Mouse (Mus musculus) stomach, postnatal 0 days (tissue): ENCODE measurements around the gene Atp4a. TPM values are rescaled to one million over a fixed set of nuclear protein-coding genes. Genes with fewer than 3 reads are reported as not detected.
"Not testable (repeated sequence)": the region's sequence is repeated elsewhere in the genome, so short reads cannot be mapped to it uniquely, and the experiment has no call there.

Source experiments
- ATAC-seq: fragments of 200-750 bp; cut with Nextera tagmentation; 2 replicates; pipeline ENCODE4 v1.8.0; 2017; ENCODE audit not compliant: low FRiP score, low TSS enrichment
- DNase-seq: peaks from one replicate; pipeline ENCODE4 v3.0.0-alpha.2; 2016; ENCODE audit warnings: low spot score
- H3K27ac ChIP-seq: fragments of 300-500 bp; sonication (generic); replicated peaks from 2 replicates; pipeline ENCODE4 v1.5.1; 2014; ENCODE audit warnings: mild to moderate bottlenecking, control low read depth
- H3K27me3 ChIP-seq: fragments of 300-500 bp; sonication (generic); 2 replicates; pipeline ENCODE4 v1.6.1; 2014; ENCODE audit warnings: low read length; ENCODE audit not compliant: control insufficient read depth, insufficient read depth
- H3K36me3 ChIP-seq: fragments of 300-500 bp; sonication (generic); 2 replicates; pipeline ENCODE4 v1.6.1; 2014; ENCODE audit warnings: low read length, mixed read lengths; ENCODE audit not compliant: control insufficient read depth, insufficient read depth
- H3K4me1 ChIP-seq: fragments of 300-500 bp; sonication (generic); replicated peaks from 2 replicates; pipeline ENCODE4 v1.6.1; 2014; ENCODE audit warnings: antibody characterized with exemption; ENCODE audit not compliant: control insufficient read depth, insufficient read depth
- H3K4me2 ChIP-seq: fragments of 300-500 bp; sonication (generic); replicated peaks from 2 replicates; pipeline ENCODE4 v1.6.1; 2014; ENCODE audit warnings: low read depth, mild to moderate bottlenecking, control low read depth, moderate library complexity
- H3K4me3 ChIP-seq: fragments of 300-500 bp; sonication (generic); 2 replicates; pipeline ENCODE4 v1.5.1; 2014; ENCODE audit warnings: low read depth, low read length, control low read depth
- H3K9ac ChIP-seq: fragments of 300-500 bp; sonication (generic); 2 replicates; pipeline ENCODE4 v1.6.1; 2014; ENCODE audit warnings: mild to moderate bottlenecking, low read length, control low read depth, mixed read lengths
- H3K9me3 ChIP-seq: fragments of 300-500 bp; sonication (generic); 2 replicates; pipeline ENCODE4 v1.6.1; 2016; ENCODE audit warnings: low read length; ENCODE audit not compliant: control insufficient read depth
- CTCF ChIP-seq: IDR thresholded peaks from 2 replicates; pipeline ENCODE4 v1.5.1; 2016; ENCODE audit warnings: antibody characterized with exemption, low read depth, mild to moderate bottlenecking, moderate library complexity
- EP300 ChIP-seq: optimal IDR thresholded peaks from 2 replicates; pipeline ENCODE3; 2016; ENCODE audit warnings: antibody characterized with exemption
- WGBS: fragments of 180-500 bp; shearing (Covaris S2); extraction: QIAGEN DNeasy Blood & Tissue Kit; methylation state at CpG from one replicate; pipeline ENCODE4 v1.1.7; 2014; 5-methylcytosine and 5-hydroxymethylcytosine counted together
- polyA plus RNA-seq: library from polyadenylated mRNA; unstranded; fragments of >200 nt; fragmentation: Nextera tagmentation; extraction: Ambion mirVana; gene quantifications from 2 replicates; pipeline ENCODE4 v1.2.1, GENCODE M21; 2015

The Atp4a gene
- polyA plus RNA-seq, 1 experiment from 2014 or later, result 601 TPM

- 79% methylated on average over 3 of the region's 3 CpGs for WGBS
- H3K4me1 ChIP-seq, result no peaks in the 10 kb centered on the region
- ATAC-seq (no peak), DNase-seq (no peak)
- H3K27ac ChIP-seq, result no peak overlapping the region
- H3K27me3 ChIP-seq, result no peaks in the 10 kb centered on the region
- TF ChIP-seq CTCF, result no peak
- TF ChIP-seq EP300, result no peak
- H3K9me3 ChIP-seq, result no peaks in the 10 kb centered on the region
- H3K9ac ChIP-seq, result no peak overlapping the region
- 0 out of 2 replicates have a peak, but pooled peaks cover 3% of the 10 kb centered on the region for H3K36me3 ChIP-seq
- no peak overlapping the region for H3K4me3 ChIP-seq
- no peak overlapping the region for H3K4me2 ChIP-seq
Observed at GRCm38 (mm10) chr7:30736211-30736610, 24.2 kb downstream of the Atp4a start.

GRCm38 (mm10) chr7:30742570-30742969 is 30.6 kb downstream of the Atp4a start:
- H3K4me3 ChIP-seq, H3K4me2 ChIP-seq, ATAC-seq, H3K9me3 ChIP-seq, H3K9ac ChIP-seq, H3K27me3 ChIP-seq, H3K4me1 ChIP-seq, DNase-seq, H3K27ac ChIP-seq, H3K36me3 ChIP-seq: not testable (repeated sequence)
- 81% methylated on average over 2 of the region's 2 CpGs for WGBS

GRCm38 (mm10) chr7:30743617-30744016 is 31.6 kb downstream of the Atp4a start, which contains the start of gene Gapdhs:
Gapdhs (minus strand) TSS chr7:30743681.
- DNase-seq, H3K4me3 ChIP-seq, H3K4me2 ChIP-seq, H3K4me1 ChIP-seq, H3K9ac ChIP-seq, H3K27me3 ChIP-seq, H3K36me3 ChIP-seq, H3K27ac ChIP-seq, H3K9me3 ChIP-seq: not testable (repeated sequence)
- 0 out of 2 replicates have a peak, but pooled peaks have one; percentile 16 for ATAC-seq
- no CpG with 5 or more reads among the region's 4 CpGs for WGBS

- Histone ChIP-seq H3K9ac (no peak overlapping the region), H3K27me3 (no peaks in the 10 kb centered on the region), H3K36me3 (no peaks in the 10 kb centered on the region), H3K9me3 (no peaks in the 10 kb centered on the region), H3K4me2 (no peak overlapping the region), H3K4me1 (0 out of 2 replicates have a peak, but pooled peaks cover 2% of the 10 kb centered on the region), H3K4me3 (no peak overlapping the region), H3K27ac (no peak overlapping the region)
- DNase-seq, result peak; percentile 41
- ATAC-seq, result no peak
- WGBS, result 29% methylated on average over 4 of the region's 4 CpGs
- TF ChIP-seq EP300 (no peak), CTCF (peak; percentile 14; the same call in 1 of the 2 replicates)
Observed at GRCm38 (mm10) chr7:30744022-30744598, 32.1 kb downstream of the Atp4a start.

GRCm38 (mm10) chr7:30747525-30748204 is 35.7 kb downstream of the Atp4a start:
- Histone ChIP-seq H3K9ac (no peak overlapping the region), H3K4me3 (no peak overlapping the region), H3K27ac (0 out of 2 replicates have a peak overlapping the region, but pooled peaks have one; percentile 14), H3K4me2 (no peak overlapping the region), H3K9me3 (no peaks in the 10 kb centered on the region), H3K27me3 (no peaks in the 10 kb centered on the region), H3K4me1 (0 out of 2 replicates have a peak, but pooled peaks cover 2% of the 10 kb centered on the region), H3K36me3 (no peaks in the 10 kb centered on the region)
- no peak for ATAC-seq
- TF ChIP-seq CTCF (peak; percentile 35), EP300 (no peak)
- DNase-seq, result peak; percentile 36
- 70% methylated on average over 7 of the region's 7 CpGs for WGBS
